ENCODE assay signal across 27 mouse cellular contexts in the genomic region with DNA sequence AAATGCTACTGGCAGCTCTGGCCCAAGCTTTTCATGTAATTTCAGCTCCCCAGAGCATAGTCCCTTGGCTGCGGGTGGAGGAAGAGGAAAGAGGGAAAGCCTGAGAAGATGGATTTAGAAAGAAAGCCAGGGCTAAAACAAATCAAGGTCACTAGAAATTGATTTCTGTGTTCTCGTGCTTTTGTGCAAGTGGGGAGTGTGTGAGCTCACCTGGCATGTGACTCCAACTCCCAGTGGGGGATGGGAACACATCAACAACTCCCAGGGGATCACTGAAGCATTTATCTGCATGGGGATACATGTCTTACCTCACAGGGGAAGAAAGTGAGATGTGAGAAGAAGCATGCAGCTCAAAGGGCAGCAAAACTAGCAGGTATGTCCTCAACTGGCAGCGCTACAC.
A peak's percentile ranks its signal among the peaks of the same experiment; 100 is the strongest.
DNase-seq lines count a peak whose midpoint lies in the region; ATAC-seq and TF ChIP-seq lines count a peak whose summit lies in the region.
"Had no signal": no experiment of that assay in that cellular context is flagged by ENCODE, and none has a peak within 500 bp of the region (broad histone marks: within the 10 kb centered on the region; RNA-seq: fewer than 3 reads in every experiment).

No protein-coding gene starts in this region.

- no peaks in the 10 kb centered on the region for H3K27me3 ChIP-seq in heart, embryonic 12.5 days (replicated peaks)
- no peaks in the 10 kb centered on the region for H3K27me3 ChIP-seq in kidney, postnatal 0 days (ENCODE audit: insufficient read depth, low read length)
- no peaks in the 10 kb centered on the region for H3K27me3 ChIP-seq in midbrain, embryonic 14.5 days (ENCODE audit: control insufficient read depth, insufficient read depth, low read length)
- H3K27me3 ChIP-seq in midbrain, embryonic 15.5 days (replicated peaks), result no peaks in the 10 kb centered on the region
- H3K27me3 ChIP-seq in hindbrain, postnatal 0 days (ENCODE audit: insufficient read depth, low read length), result no peaks in the 10 kb centered on the region
- H3K27me3 ChIP-seq: embryonic facial prominence, embryonic 12.5 days; hindbrain, embryonic 15.5 days; intestine, embryonic 15.5 days; neural tube, embryonic 12.5 days; stomach, embryonic 15.5 days had no signal

- DNase-seq in heart, adult 11 months, result peak; percentile 40
- no peak for DNase-seq in kidney, postnatal 0 days (ENCODE audit: low spot score)
- DNase-seq in kidney, postnatal 36 days, result no peak
- DNase-seq in midbrain, embryonic 14.5 days, result peak; percentile 31
- DNase-seq in hindbrain, postnatal 0 days (ENCODE audit: low spot score), result peak; percentile 19
- DNase-seq: adrenal gland, adult 8-10 months; cerebellum, adult 8-10 months; cerebellum, postnatal 25 days; embryo, embryonic 11 days; forebrain, postnatal 0 days; heart, postnatal 14 days; left cerebral cortex, postnatal 4 days; lung, adult 2 months; lung, postnatal 10 days; retina, postnatal 1 day; right cerebral cortex, postnatal 25 days had no signal

- no peak overlapping the region for H3K4me3 ChIP-seq in heart, embryonic 12.5 days
- no peak overlapping the region for H3K4me3 ChIP-seq in kidney, postnatal 0 days (replicated peaks; ENCODE audit: low read depth, low read length)
- H3K4me3 ChIP-seq in midbrain, embryonic 14.5 days (replicated peaks; ENCODE audit: low read depth, low read length), result no peak overlapping the region
- no peak overlapping the region for H3K4me3 ChIP-seq in midbrain, embryonic 15.5 days
- H3K4me3 ChIP-seq in hindbrain, postnatal 0 days (ENCODE audit: low read length), result no peak overlapping the region
- H3K4me3 ChIP-seq: embryonic facial prominence, embryonic 12.5 days; hindbrain, embryonic 15.5 days; intestine, embryonic 15.5 days; neural tube, embryonic 12.5 days; stomach, embryonic 15.5 days had no signal

- no peak overlapping the region for H3K9ac ChIP-seq in heart, embryonic 12.5 days
- no peak overlapping the region for H3K9ac ChIP-seq in kidney, postnatal 0 days (ENCODE audit: low read depth, low read length)
- H3K9ac ChIP-seq in midbrain, embryonic 14.5 days (replicated peaks; ENCODE audit: low read length), result no peak overlapping the region
- H3K9ac ChIP-seq in midbrain, embryonic 15.5 days, result no peak overlapping the region
- no peak overlapping the region for H3K9ac ChIP-seq in hindbrain, postnatal 0 days (replicated peaks; ENCODE audit: low read length)
- H3K9ac ChIP-seq: embryonic facial prominence, embryonic 12.5 days; forebrain, postnatal 0 days; hindbrain, embryonic 15.5 days; intestine, embryonic 15.5 days; liver, embryonic 14.5 days; neural tube, embryonic 12.5 days; stomach, embryonic 15.5 days had no signal

- no peak overlapping the region for H3K27ac ChIP-seq in heart, embryonic 12.5 days (ENCODE audit: poor library complexity, severe bottlenecking)
- 0 out of 2 replicates have a peak overlapping the region, but pooled peaks have one; percentile 31 for H3K27ac ChIP-seq in kidney, postnatal 0 days
- no peak overlapping the region for H3K27ac ChIP-seq in midbrain, embryonic 14.5 days (replicated peaks; ENCODE audit: low read depth, low read length)
- H3K27ac ChIP-seq in midbrain, embryonic 15.5 days, result no peak overlapping the region
- no peak overlapping the region for H3K27ac ChIP-seq in hindbrain, postnatal 0 days
- H3K27ac ChIP-seq: embryonic facial prominence, embryonic 12.5 days; hindbrain, embryonic 15.5 days; intestine, embryonic 15.5 days; liver, embryonic 14.5 days; macrophage; neural tube, embryonic 12.5 days; stomach, embryonic 15.5 days had no signal

- WGBS in heart, embryonic 12.5 days, result 72% methylated on average over 3 of the region's 3 CpGs
- WGBS in kidney, postnatal 0 days, result 55% methylated on average over 3 of the region's 3 CpGs
- 59% methylated on average over 3 of the region's 3 CpGs for WGBS in midbrain, embryonic 14.5 days
- 51% methylated on average over 3 of the region's 3 CpGs for WGBS in midbrain, embryonic 15.5 days
- 59% methylated on average over 3 of the region's 3 CpGs for WGBS in hindbrain, postnatal 0 days

- H3K36me3 ChIP-seq in heart, embryonic 12.5 days, result no peaks in the 10 kb centered on the region
- H3K36me3 ChIP-seq in kidney, postnatal 0 days (ENCODE audit: insufficient read depth, low read length), result no peaks in the 10 kb centered on the region
- no peaks in the 10 kb centered on the region for H3K36me3 ChIP-seq in midbrain, embryonic 14.5 days (ENCODE audit: control insufficient read depth, insufficient read depth, low read length)
- H3K36me3 ChIP-seq in midbrain, embryonic 15.5 days (replicated peaks), result no peaks in the 10 kb centered on the region
- no peaks in the 10 kb centered on the region for H3K36me3 ChIP-seq in hindbrain, postnatal 0 days (ENCODE audit: insufficient read depth, low read length)
- H3K36me3 ChIP-seq: embryonic facial prominence, embryonic 12.5 days; hindbrain, embryonic 15.5 days; intestine, embryonic 15.5 days; neural tube, embryonic 12.5 days; stomach, embryonic 15.5 days had no signal

- ATAC-seq in heart, embryonic 12.5 days (ENCODE audit: insufficient number of reproducible peaks, low FRiP score), result no peak
- ATAC-seq in kidney, postnatal 0 days (replicated peaks; ENCODE audit: low FRiP score, low read depth), result no peak
- no peak for ATAC-seq in midbrain, embryonic 14.5 days (ENCODE audit: low FRiP score, low TSS enrichment)
- no peak for ATAC-seq in midbrain, embryonic 15.5 days (replicated peaks)
- ATAC-seq in hindbrain, postnatal 0 days, result no peak
- ATAC-seq in erythroblast, adult 5-6 weeks (replicated peaks; ENCODE audit: low FRiP score, poor library complexity, severe bottlenecking), result no peak
- ATAC-seq: CD4-positive, CD25-positive, alpha-beta regulatory T cell, adult 4 months; forebrain, postnatal 0 days; intestine, embryonic 15.5 days had no signal

- peaks cover 2% of the 10 kb centered on the region for H3K4me1 ChIP-seq in heart, embryonic 12.5 days (replicated peaks)
- 0 out of 2 replicates have a peak, but pooled peaks cover 9% of the 10 kb centered on the region for H3K4me1 ChIP-seq in kidney, postnatal 0 days (replicated peaks; ENCODE audit: insufficient read depth, low read length)
- peaks cover 9% of the 10 kb centered on the region; the same call in 1 of the 2 replicates for H3K4me1 ChIP-seq in midbrain, embryonic 14.5 days (ENCODE audit: control insufficient read depth, insufficient read depth, low read length)
- H3K4me1 ChIP-seq in midbrain, embryonic 15.5 days, result peaks cover 7% of the 10 kb centered on the region
- no peaks in the 10 kb centered on the region for H3K4me1 ChIP-seq in hindbrain, postnatal 0 days (ENCODE audit: insufficient read depth, low read length)
- H3K4me1 ChIP-seq: embryonic facial prominence, embryonic 12.5 days; intestine, embryonic 15.5 days; stomach, embryonic 15.5 days had no signal

- peaks cover 15% of the 10 kb centered on the region; the same call in 1 of the 2 replicates for H3K9me3 ChIP-seq in heart, embryonic 12.5 days (replicated peaks)
- no peaks in the 10 kb centered on the region for H3K9me3 ChIP-seq in kidney, postnatal 0 days (replicated peaks; ENCODE audit: low read length)
- 0 out of 2 replicates have a peak, but pooled peaks cover 2% of the 10 kb centered on the region for H3K9me3 ChIP-seq in midbrain, embryonic 14.5 days (ENCODE audit: control insufficient read depth, low read length)
- no peaks in the 10 kb centered on the region for H3K9me3 ChIP-seq in midbrain, embryonic 15.5 days
- H3K9me3 ChIP-seq in hindbrain, postnatal 0 days (ENCODE audit: low read length), result no peaks in the 10 kb centered on the region
- H3K9me3 ChIP-seq: embryonic facial prominence, embryonic 12.5 days; hindbrain, embryonic 15.5 days; intestine, embryonic 15.5 days; stomach, embryonic 15.5 days had no signal

- no peak overlapping the region for H3K4me2 ChIP-seq in heart, embryonic 12.5 days
- no peak overlapping the region for H3K4me2 ChIP-seq in kidney, postnatal 0 days (ENCODE audit: low read length)
- no peak overlapping the region for H3K4me2 ChIP-seq in midbrain, embryonic 14.5 days (ENCODE audit: low read length)
- no peak overlapping the region for H3K4me2 ChIP-seq in midbrain, embryonic 15.5 days
- no peak overlapping the region for H3K4me2 ChIP-seq in hindbrain, postnatal 0 days (ENCODE audit: low read depth, low read length)
- H3K4me2 ChIP-seq: embryonic facial prominence, embryonic 12.5 days; hindbrain, embryonic 15.5 days; intestine, embryonic 15.5 days; neural tube, embryonic 12.5 days; stomach, embryonic 15.5 days had no signal

- TF ChIP-seq CTCF in kidney, postnatal 0 days (IDR thresholded peaks at IDR 0.05; ENCODE audit: low read depth), result no peak
- no peak for TF ChIP-seq CTCF in hindbrain, postnatal 0 days (IDR thresholded peaks at IDR 0.05; ENCODE audit: low read depth)

Comparison
In these comparisons a context has a peak if more than half of its experiments do, and no peak if none do; other contexts are left out.
1. DNase-seq: peak in heart, adult 11 months (single experiment), midbrain, embryonic 14.5 days (single experiment) and hindbrain, postnatal 0 days (single experiment); none in kidney, postnatal 0 days (single experiment) and kidney, postnatal 36 days (0 of 2).